Mouse (Mus musculus): Measurements from ENCODE around the gene Fez1.

DNA sequence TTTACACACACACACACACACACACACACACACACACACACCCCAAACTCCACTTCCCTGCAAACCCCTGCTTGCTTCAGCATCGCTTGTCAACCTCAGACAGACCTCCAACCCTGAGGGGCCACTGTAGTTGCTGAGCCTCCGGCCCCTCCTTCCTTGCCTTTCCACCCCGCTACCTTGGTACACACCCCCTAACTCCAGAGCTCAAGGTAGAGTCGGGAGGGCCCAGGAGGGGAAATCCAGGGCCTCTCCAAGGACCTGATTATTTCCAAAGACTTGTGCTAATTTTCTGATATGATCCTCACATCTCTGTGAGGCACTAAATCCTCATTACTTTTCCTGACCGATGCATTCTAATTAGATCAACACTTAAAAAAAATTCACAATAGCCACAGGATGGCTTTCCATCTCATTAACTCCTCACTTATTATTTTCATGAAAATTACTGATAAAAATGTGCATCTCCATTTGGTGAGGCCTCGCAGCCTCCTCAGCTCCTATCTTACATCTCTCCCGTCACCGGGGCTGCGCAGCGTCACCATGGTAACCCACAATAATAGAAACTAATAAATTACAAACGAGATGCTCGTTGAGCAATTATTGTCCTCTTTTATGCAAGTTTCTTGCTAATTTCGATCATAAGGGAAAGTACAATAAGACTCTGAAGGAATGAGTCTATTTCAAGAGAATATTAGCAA lies 100.2 kb downstream of the Fez1 start:
- TF ChIP-seq CTCF (IDR thresholded peaks at IDR 0.05): no peak
- no peak for TF ChIP-seq EP300 (IDR thresholded peaks at IDR 0.05)

Data from lung, postnatal 0 days (tissue).